Mouse (Mus musculus) granulocyte monocyte progenitor cell, adult 5-6 weeks (primary cell): Measurements from ENCODE around the gene Ispd. TPM values are rescaled to one million over a fixed set of nuclear protein-coding genes. Genes with fewer than 3 reads are reported as not detected.

Source experiments
- ATAC-seq: replicated peaks from 2 replicates; pipeline ENCODE4 v1.8.0; 2016; ENCODE audit warnings: mild to moderate bottlenecking, moderate TSS enrichment, inconsistent platforms; ENCODE audit not compliant: poor library complexity, severe bottlenecking
- total RNA-seq, 2 experiments: library from RNA; stranded (forward) in 1 of 2; stranded (reverse) in 1 of 2; fragments of 200-712, 200-1000 nt in 1 of 2; fragments of >200 nt in 1 of 2; fragmentation: Nextera tagmentation in 1 of 2; gene quantifications; 2 replicates each; pipeline ENCODE4 v1.2.3; 2014 to 2017

Gene Ispd
- total RNA-seq, 2 experiments from 2014 or later, result 1.1 to 2.6 TPM

- ATAC-seq, result no peak
Observed at GRCm38 (mm10) chr12:36681779-36682178, 300.5 kb downstream of the Ispd start.

GRCm38 (mm10) chr12:36694072-36694471, 312.8 kb downstream of the Ispd start:
- no peak for ATAC-seq

DNA sequence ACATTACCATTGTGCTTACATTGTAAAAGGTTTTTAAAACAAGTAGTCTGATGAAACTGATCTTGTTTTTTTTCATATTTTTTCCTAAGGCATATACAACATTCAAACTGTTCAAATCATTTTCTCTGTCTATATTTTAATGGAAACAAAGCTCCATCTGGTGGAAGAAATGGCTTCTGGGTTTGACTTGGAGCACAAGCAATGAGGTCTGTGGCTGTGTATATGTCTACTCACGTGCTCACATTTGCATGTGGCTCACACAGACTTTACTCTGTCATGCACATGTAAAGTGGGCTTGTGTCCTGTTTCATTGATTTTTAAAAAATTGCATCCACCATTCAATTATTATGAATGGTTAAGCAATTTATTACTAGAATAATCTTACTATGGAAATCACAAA, 323.1 kb downstream of the Ispd start:
- no peak for ATAC-seq

- no peak for ATAC-seq
Observed at GRCm38 (mm10) chr12:36708810-36709209, 327.6 kb downstream of the Ispd start.

DNA sequence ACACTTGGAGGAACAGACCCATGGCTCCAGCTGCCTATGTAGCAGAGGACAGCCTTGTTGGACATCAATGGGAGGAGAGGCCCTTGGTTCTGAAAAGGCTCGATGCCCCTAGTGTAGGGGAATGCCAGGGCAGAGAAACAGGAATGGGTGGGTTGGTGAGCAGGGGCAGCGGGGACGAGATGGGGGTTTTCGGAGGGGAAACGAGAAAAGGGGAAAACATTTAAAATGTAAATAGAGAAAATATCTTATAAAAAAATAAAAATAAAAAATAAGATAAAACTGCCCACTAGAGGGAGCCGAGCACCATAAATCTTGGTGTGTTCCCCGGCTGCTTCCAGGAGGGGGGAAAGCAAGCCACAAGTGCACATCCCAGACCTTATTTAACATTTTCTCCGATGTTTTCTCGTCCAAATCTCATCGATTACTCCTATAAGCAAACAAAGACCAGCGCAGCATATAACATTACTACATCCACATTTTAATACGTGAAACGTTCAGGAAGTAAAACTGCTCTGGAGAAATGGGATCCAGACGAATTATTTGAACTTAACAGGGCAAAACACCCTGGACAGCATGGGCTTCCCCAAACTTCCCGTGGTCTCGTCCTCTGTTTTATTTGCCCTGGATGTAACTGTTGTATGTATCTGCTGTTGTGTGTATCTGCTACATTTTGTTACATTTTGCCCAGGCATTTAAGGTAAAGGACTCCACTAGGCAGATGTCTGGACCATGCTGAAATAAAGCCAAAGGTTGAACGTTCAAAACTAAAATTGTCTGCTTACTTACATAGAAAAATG, 332.8 kb downstream of the Ispd start:
- ATAC-seq, result peak; percentile 68

DNA sequence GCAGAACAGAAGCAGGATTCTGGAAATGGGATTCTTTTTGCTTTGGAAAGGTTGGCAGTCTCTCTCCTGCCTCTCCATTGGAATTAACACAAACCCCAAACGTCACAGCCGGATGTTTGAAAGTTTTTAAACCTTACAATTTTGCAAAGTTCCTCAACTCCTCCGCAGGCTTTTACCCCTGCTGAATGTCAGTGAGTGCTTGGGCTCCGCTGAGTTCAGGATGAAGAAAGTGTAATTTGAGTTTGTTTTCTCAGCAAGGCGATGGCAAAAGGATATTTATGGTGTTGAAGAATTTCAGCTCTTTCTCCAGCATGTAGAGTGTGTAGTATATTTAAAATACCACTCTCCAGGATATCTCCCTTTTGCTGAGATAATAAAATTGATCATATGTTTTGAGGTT, 336.3 kb downstream of the Ispd start:
- ATAC-seq, result no peak

DNA sequence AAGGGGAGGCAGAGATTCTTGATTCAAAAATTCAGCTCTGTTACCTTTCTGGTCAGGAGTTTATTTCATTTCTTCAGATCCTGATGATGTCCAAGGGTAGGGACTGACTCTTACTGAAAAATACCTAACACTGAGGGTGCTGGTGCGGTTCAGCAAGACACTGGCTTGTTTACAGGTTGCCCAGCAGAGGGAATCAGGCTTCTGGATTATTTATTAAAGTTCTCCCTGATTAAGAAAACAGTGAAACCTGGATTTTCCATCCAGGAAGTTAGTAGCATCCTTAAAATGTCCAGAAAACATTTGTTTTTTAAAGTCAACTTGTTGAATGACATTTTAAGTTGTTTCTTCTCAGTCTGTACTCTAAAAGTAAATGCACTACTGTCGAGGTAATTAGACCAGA, 337.2 kb downstream of the Ispd start:
- ATAC-seq, result no peak

DNA sequence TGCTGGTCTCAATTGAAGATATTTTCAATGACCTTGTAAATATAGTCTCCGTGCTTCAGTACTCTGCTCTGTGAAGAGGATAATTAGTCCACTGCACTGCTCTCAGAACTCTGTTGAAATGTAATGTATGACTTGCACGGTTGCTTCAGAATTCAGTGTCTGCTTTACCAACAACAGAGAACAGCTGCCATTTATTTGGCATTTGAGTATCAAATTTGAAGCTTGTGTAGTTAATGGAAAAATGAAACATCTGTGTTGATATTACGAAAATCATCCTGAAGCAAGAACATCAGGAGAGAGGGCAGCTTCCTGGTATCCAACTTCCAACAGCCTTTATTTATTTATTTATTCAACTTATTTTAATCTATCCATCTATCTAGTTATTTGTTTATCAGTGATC, 337.8 kb downstream of the Ispd start:
- ATAC-seq, result no peak

GRCm38 (mm10) chr12:36720779-36721178, 339.5 kb downstream of the Ispd start:
- no peak for ATAC-seq

DNA sequence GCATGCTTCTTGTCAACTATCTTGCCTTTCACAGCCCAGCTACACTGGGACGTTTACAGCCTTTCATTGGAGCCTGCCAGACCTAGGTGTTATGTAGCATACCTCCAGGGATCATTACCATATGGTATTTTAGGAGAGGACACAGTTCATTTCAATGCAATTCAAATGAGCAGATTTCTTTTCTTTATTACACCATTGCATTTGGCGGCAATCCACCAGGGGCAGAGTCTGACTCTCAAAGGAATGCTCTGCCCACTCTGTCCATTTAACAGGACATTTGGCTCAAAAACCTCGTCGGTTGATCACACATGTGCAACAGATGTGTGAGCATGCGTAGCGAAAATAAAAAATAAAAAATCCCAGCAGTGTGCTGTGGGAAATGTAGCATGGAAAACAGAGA, 340.0 kb downstream of the Ispd start:
- ATAC-seq, result no peak

DNA sequence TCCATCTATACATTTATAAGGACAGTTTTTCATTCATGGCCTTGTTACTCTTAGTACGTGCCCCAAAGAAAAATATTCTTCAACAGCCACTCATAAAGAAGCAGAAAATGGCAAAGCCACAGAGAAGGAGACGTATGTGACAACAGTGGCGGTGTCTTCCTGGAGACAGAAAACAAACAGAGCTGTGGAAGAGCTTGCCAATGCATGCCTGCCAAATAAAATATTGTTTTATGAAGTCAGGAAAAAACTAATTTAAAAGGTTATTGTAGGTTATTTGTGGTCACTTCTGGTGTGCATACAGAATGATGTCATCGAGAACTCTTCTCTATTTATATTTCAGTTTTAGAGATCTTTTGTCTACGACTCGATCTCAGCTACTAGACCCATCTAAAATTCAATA, 341.5 kb downstream of the Ispd start:
- ATAC-seq, result no peak

GRCm38 (mm10) chr12:36723302-36723701, 342.1 kb downstream of the Ispd start:
- no peak for ATAC-seq

- no peak for ATAC-seq
Observed at GRCm38 (mm10) chr12:36724297-36724696, 343.0 kb downstream of the Ispd start.

- no peak for ATAC-seq
Observed at GRCm38 (mm10) chr12:36725250-36725649, 344.0 kb downstream of the Ispd start.

GRCm38 (mm10) chr12:36726026-36726425, 344.8 kb downstream of the Ispd start:
- ATAC-seq, result no peak

GRCm38 (mm10) chr12:36733673-36734371, 352.6 kb downstream of the Ispd start:
- no peak for ATAC-seq

Other genes starting within 250 kb of the Ispd start
- 22.3 and 26.5 TPM in 2 replicates for gene Ankmy2, start 224.3 kb upstream of the Ispd start, total RNA-seq (2014; fragmentation: Nextera tagmentation)
- 23.0 and 25.3 TPM in 2 replicates for gene Ankmy2, start 224.3 kb upstream of the Ispd start, total RNA-seq (2017)
- gene Bzw2, start 223.4 kb upstream of the Ispd start, total RNA-seq (2014; fragmentation: Nextera tagmentation), result 133 and 156 TPM in 2 replicates
- 139 and 142 TPM in 2 replicates for gene Bzw2, start 223.4 kb upstream of the Ispd start, total RNA-seq (2017)
- not detected in 2 replicates for gene Lrrc72, start 128.1 kb upstream of the Ispd start, total RNA-seq (2014; fragmentation: Nextera tagmentation)
- not detected in 2 replicates for gene Lrrc72, start 128.1 kb upstream of the Ispd start, total RNA-seq (2017)
- not detected in 2 replicates for gene Sostdc1, start 67.3 kb upstream of the Ispd start, total RNA-seq (2014; fragmentation: Nextera tagmentation)
- not detected in 2 replicates for gene Sostdc1, start 67.3 kb upstream of the Ispd start, total RNA-seq (2017)
- not detected in 2 replicates for gene D630036H23Rik, start 731 bp downstream of the Ispd start, total RNA-seq (2014; fragmentation: Nextera tagmentation)
- gene D630036H23Rik, start 731 bp downstream of the Ispd start, total RNA-seq (2017), result 1.6 TPM in 1 of 2 replicates, not detected in the other